Mouse (Mus musculus): ENCODE measurements around the gene Cnnm4. TPM values are rescaled to one million over a fixed set of nuclear protein-coding genes. Genes with fewer than 3 reads are reported as not detected.

The Cnnm4 gene
- total and polyA plus RNA-seq, 2 experiments, result 2.3 to 2.7 TPM

- Histone ChIP-seq H3K27me3 (ENCODE audit: control insufficient read depth, insufficient read depth, low read length) (no peaks in the 10 kb centered on the region), H3K9ac (ENCODE audit: low read depth, low read length) (no peak overlapping the region), H3K4me3 (ENCODE audit: insufficient read depth, low read depth, low read length) (no peak overlapping the region), H3K4me1 (ENCODE audit: control insufficient read depth, insufficient read depth, low read length) (peaks cover 5% of the 10 kb centered on the region), H3K79me2 (ENCODE audit: control insufficient read depth, insufficient read depth, low read length) (peaks cover 6% of the 10 kb centered on the region; the same call in 1 of the 2 replicates), H3K27ac (replicated peaks; ENCODE audit: insufficient read depth, low read depth, low read length) (no peak overlapping the region), H3K36me3 (ENCODE audit: control insufficient read depth, insufficient read depth, low read length) (0 out of 2 replicates have a peak, but pooled peaks cover 2% of the 10 kb centered on the region)
- 73% methylated on average over 9 of the region's 9 CpGs for WGBS
- DNase-seq (ENCODE audit: extremely low read depth, low read depth, low spot score), result no peak
- no peak for TF ChIP-seq CTCF (IDR thresholded peaks at IDR 0.05; ENCODE audit: low read depth, low read length)
- TF ChIP-seq POLR2A (IDR thresholded peaks at IDR 0.05; ENCODE audit: extremely low read depth, insufficient read depth, low read length), result no peak
Observed at GRCm38 (mm10) chr1:36547981-36548598, 76.7 kb downstream of the Cnnm4 start.

GRCm38 (mm10) chr1:36548771-36549170 lies 77.4 kb downstream of the Cnnm4 start:
- Histone ChIP-seq H3K4me3 (ENCODE audit: insufficient read depth, low read depth, low read length) (no peak overlapping the region), H3K27ac (replicated peaks; ENCODE audit: insufficient read depth, low read depth, low read length) (no peak overlapping the region), H3K4me1 (ENCODE audit: control insufficient read depth, insufficient read depth, low read length) (peaks cover 5% of the 10 kb centered on the region), H3K79me2 (ENCODE audit: control insufficient read depth, insufficient read depth, low read length) (peaks cover 6% of the 10 kb centered on the region; the same call in 1 of the 2 replicates), H3K36me3 (ENCODE audit: control insufficient read depth, insufficient read depth, low read length) (0 out of 2 replicates have a peak, but pooled peaks cover 2% of the 10 kb centered on the region), H3K9ac (ENCODE audit: low read depth, low read length) (no peak overlapping the region), H3K27me3 (ENCODE audit: control insufficient read depth, insufficient read depth, low read length) (no peaks in the 10 kb centered on the region)
- no peak for TF ChIP-seq POLR2A (IDR thresholded peaks at IDR 0.05; ENCODE audit: extremely low read depth, insufficient read depth, low read length)
- TF ChIP-seq CTCF (IDR thresholded peaks at IDR 0.05; ENCODE audit: low read depth, low read length), result no peak
- no peak for DNase-seq (ENCODE audit: extremely low read depth, low read depth, low spot score)
- 63% methylated on average over 8 of the region's 8 CpGs for WGBS

GRCm38 (mm10) chr1:36549491-36549890 lies 78.1 kb downstream of the Cnnm4 start:
- H3K4me1 ChIP-seq (ENCODE audit: control insufficient read depth, insufficient read depth, low read length), result peaks cover 5% of the 10 kb centered on the region
- H3K36me3 ChIP-seq (ENCODE audit: control insufficient read depth, insufficient read depth, low read length), result 0 out of 2 replicates have a peak, but pooled peaks cover 2% of the 10 kb centered on the region
- no peak overlapping the region for H3K9ac ChIP-seq (ENCODE audit: low read depth, low read length)
- peaks cover 6% of the 10 kb centered on the region; the same call in 1 of the 2 replicates for H3K79me2 ChIP-seq (ENCODE audit: control insufficient read depth, insufficient read depth, low read length)
- H3K27ac ChIP-seq (replicated peaks; ENCODE audit: insufficient read depth, low read depth, low read length), result no peak overlapping the region
- H3K4me3 ChIP-seq (ENCODE audit: insufficient read depth, low read depth, low read length), result no peak overlapping the region
- H3K27me3 ChIP-seq (ENCODE audit: control insufficient read depth, insufficient read depth, low read length), result no peaks in the 10 kb centered on the region
- WGBS, result 91% methylated on average over 18 of the region's 18 CpGs
- TF ChIP-seq CTCF (IDR thresholded peaks at IDR 0.05; ENCODE audit: low read depth, low read length) (no peak), POLR2A (IDR thresholded peaks at IDR 0.05; ENCODE audit: extremely low read depth, insufficient read depth, low read length) (no peak)
- no peak for DNase-seq (ENCODE audit: extremely low read depth, low read depth, low spot score)

GRCm38 (mm10) chr1:36550075-36550863 lies 78.8 kb downstream of the Cnnm4 start:
- H3K36me3 ChIP-seq (ENCODE audit: control insufficient read depth, insufficient read depth, low read length), result 0 out of 2 replicates have a peak, but pooled peaks cover 2% of the 10 kb centered on the region
- peaks cover 9% of the 10 kb centered on the region for H3K4me1 ChIP-seq (ENCODE audit: control insufficient read depth, insufficient read depth, low read length)
- no peak for DNase-seq (ENCODE audit: extremely low read depth, low read depth, low spot score)
- no peak overlapping the region for H3K27ac ChIP-seq (replicated peaks; ENCODE audit: insufficient read depth, low read depth, low read length)
- WGBS, result 84% methylated on average over 20 of the region's 20 CpGs
- no peaks in the 10 kb centered on the region for H3K27me3 ChIP-seq (ENCODE audit: control insufficient read depth, insufficient read depth, low read length)
- no peak overlapping the region for H3K9ac ChIP-seq (ENCODE audit: low read depth, low read length)
- TF ChIP-seq CTCF (IDR thresholded peaks at IDR 0.05; ENCODE audit: low read depth, low read length), result no peak
- no peak for TF ChIP-seq POLR2A (IDR thresholded peaks at IDR 0.05; ENCODE audit: extremely low read depth, insufficient read depth, low read length)
- peaks cover 6% of the 10 kb centered on the region; the same call in 1 of the 2 replicates for H3K79me2 ChIP-seq (ENCODE audit: control insufficient read depth, insufficient read depth, low read length)
- no peak overlapping the region for H3K4me3 ChIP-seq (ENCODE audit: insufficient read depth, low read depth, low read length)

GRCm38 (mm10) chr1:36551904-36552303 lies 80.5 kb downstream of the Cnnm4 start:
- Histone ChIP-seq H3K4me3 (ENCODE audit: insufficient read depth, low read depth, low read length) (no peak overlapping the region), H3K79me2 (ENCODE audit: control insufficient read depth, insufficient read depth, low read length) (no peaks in the 10 kb centered on the region; the same call in 1 of the 2 replicates), H3K4me1 (ENCODE audit: control insufficient read depth, insufficient read depth, low read length) (peaks cover 5% of the 10 kb centered on the region; the same call in 1 of the 2 replicates), H3K27ac (replicated peaks; ENCODE audit: insufficient read depth, low read depth, low read length) (no peak overlapping the region), H3K27me3 (ENCODE audit: control insufficient read depth, insufficient read depth, low read length) (no peaks in the 10 kb centered on the region), H3K36me3 (ENCODE audit: control insufficient read depth, insufficient read depth, low read length) (0 out of 2 replicates have a peak, but pooled peaks cover 2% of the 10 kb centered on the region), H3K9ac (ENCODE audit: low read depth, low read length) (no peak overlapping the region)
- 93% methylated on average over 17 of the region's 17 CpGs for WGBS
- TF ChIP-seq CTCF (IDR thresholded peaks at IDR 0.05; ENCODE audit: low read depth, low read length), result no peak
- no peak for TF ChIP-seq POLR2A (IDR thresholded peaks at IDR 0.05; ENCODE audit: extremely low read depth, insufficient read depth, low read length)
- DNase-seq (ENCODE audit: extremely low read depth, low read depth, low spot score), result no peak

All from liver, adult 2 months (tissue).